Mouse (Mus musculus): ENCODE results near the gene Ryr1.
A peak's percentile ranks its signal among the peaks of the same experiment; 100 is the strongest.

Gene Ryr1

DNA sequence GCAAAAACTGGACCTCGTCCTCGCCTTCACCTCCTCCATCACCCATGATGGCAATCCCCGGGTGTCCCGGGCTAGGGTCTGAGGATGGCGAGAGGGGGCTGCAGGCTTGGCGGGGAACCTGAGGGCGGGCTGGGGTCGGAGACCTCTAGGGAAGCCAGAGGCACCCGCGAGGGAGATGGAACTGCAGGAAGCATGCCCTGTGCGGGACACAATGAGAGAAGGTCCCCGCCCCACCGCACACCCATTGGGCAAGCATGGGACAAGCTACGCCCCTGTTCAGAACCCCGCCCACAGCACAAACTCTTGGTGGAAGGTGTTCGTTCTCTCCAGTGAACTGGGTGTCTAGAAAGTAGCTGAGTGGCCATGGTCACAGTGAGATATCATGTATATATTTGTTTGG lies at the start of gene Ryr1:
Gene Ryr1 (minus strand): TSS at position 210 of the 400 bp plus-strand sequence.
- no peak for DNase-seq

DNA sequence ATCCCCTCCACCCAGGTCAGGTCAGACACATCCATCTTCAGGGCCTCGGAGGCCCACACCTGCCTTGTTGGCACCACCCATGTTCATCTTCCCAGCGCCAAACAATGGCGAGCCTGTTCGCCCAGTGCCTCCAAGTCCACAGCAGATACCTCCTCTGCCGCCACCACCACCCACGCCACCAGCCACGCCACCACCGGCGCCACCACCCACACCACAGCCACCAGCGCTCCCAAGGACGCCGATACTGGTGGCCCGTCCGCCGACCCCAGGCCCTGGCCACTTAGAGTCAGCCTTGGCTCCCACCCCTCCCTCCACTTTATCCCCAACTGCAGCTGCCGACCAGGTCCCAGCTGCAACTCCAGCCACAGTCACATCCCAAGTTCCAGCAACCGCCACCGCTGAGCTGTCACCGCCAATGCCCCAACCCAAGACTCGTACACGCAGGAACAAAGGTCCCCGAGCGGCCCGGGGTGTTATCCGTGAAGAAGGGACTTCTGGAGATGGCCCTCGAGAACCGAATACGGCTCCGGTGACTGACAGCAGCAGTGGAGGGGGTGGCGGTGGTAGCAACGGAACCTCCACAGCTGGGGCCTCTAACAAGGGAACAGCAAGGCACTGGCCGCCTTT lies 47.5 kb upstream of the Ryr1 start:
- DNase-seq: peak; percentile 33

DNA sequence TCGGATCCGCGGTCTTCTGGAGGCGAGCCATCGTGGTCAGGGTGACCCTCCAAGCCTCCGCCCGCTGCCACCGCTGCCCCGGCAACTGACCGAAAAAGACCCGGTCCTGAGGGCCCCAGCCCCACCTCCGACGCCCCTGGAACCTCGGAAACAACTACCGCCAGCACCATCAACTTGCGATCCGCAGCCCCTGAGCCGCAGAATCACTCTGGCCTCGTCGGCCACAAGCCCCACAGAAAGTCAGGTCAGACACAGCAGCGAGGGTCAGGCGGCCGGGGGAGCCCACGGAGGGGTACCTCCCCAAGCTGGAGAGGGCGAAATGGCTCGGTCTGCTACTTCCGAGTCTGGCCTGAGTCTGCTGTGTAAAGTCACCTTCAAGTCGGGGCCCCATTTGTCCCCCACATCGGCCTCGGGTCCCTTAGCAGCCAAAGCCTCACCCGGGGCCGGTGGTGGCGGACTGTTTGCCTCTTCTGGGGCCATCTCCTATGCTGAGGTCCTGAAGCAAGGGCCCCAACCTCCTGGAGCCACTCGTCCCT lies 46.7 kb upstream of the Ryr1 start:
- peak; percentile 37 for DNase-seq

DNA sequence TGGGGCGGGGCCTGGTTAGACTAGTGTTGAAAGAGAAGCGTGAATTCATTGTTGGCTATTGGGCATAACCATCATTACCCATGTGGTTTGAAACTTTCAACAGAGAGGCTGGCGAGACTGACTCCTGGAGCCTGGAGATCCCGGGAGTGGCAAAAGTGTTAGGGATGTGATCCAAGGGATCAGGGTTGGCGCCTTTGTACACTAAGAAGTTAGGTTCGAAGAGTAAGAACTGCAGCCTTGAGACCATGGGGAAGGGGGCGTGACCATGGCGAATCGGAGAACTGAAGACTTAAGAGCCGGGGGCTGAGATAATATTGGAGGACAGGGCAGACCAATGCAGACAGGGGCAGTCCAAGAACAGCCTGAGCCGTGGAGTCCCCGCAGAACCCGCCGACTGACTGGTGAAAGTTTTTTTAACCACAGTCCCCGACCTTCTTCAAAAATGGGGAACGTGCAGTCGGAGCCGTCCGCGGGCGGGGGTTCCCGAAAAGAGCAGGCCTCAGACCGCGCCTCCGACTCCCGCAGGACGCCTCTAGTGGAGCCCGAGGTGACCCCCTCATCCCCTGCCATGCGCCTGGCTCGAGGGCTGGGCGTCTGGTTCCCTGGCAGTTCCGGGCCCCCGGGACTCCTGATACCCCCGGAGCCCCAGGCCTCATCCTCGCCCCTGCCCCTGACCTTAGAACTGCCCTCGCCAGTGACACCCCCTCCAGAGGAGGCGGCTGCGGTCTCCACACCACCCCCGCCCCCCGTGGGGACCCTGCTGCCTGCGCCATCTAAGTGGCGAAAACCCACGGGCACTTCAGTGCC lies 46.0 kb upstream of the Ryr1 start:
- DNase-seq: peak; percentile 56

DNA sequence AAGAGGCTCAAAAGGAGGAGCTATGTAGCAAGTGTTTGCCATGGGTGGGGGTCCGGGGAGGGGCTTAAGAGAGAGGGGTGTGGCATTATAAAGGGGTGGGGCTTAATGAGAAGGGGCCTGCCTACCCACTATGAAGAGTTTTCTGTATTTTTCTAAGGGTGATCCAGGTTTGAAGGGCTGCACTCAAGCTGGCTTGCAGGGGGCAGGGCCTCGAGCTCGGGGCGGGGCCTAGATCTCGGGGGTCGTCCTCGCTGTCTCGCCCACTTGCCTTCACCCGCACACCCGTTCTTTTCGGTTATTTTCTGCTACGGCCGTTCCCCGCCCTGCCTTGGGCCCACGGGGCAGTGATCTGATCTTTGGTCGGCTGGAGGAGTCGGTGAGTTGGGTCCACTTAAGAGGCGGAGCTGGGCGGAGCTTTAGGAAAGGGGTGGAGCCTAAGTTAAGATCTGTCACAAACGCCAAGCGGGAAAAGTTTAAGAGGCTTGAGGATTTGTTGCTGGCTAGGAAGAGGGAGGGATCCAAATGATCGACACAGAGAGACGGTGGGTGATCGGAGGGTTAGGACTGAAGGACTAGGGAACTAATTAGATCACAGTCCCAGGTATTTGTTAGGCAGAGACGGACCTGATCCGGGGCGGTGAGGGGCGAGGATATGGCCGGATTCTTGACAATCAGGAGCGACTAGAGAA lies 45.2 kb upstream of the Ryr1 start, which contains the start of the genes Ggn and Spred3:
Gene Ggn (plus strand): TSS at position 145 of the 689 bp plus-strand sequence.
Gene Spred3 (minus strand): TSS at position 346 of the 689 bp plus-strand sequence.
- DNase-seq: peak; percentile 79

DNA sequence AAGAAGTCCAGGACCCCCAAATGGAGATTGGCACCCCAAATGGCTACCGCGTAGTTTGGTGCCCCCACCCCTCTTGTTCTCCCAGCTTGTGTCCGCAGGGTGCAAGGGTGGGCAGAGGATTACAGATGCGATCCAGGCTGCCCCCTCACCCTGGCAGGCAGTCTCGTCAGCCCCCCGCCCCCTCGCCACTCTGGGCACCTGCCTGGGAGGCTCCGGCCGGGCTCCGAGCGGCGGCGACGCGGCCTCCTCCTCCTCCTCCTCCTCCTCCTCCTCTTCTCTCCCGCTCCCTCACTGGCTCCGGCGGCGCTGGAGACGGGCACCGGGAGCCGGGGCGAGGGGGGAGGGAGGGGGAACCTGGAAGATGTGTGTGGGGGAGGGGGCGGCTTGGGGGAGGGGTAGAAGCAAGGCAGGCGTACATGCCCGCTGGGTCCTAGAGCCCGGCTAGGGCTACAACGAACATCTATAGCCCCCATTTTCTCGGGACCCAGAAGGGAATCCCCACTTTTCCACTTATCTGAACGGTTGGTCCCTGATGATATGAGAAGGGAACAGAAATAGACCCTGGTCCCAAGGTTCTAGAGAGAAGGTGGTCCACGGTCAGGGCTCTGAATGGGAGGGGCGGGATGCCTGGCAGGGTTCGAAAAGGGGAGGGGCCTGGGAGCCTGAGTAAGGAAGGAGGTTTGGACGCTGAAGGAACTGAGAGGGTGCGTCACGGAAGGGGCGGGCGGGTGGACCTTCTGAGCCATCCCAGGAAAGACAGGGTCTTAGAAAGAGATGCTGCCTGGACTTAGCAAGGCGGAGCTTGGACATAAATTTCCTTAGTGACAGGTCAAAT lies 44.5 kb upstream of the Ryr1 start:
- peak; percentile 88 for DNase-seq

DNA sequence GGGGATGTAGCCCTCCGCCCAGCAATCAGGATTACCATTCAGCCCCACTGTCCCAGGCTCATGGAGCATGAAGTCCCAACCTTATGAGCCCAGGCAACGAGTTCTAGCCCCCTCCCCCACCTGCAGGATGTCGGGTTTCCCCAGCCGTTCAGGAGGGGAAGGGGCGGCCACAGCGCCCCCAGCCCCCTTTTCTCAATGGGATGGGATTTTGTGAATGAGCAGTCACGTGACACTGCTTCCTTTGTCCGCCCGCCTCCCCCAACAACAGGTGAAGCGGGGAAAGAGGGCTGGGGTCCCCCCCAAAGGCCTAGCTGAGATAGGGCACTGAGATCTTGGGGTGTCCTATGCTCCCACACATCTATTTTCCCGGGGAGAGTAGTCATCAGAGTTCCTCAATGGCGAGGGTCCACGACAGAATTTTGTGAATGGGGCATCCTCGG lies 43.8 kb upstream of the Ryr1 start:
- DNase-seq: peak; percentile 69

DNA sequence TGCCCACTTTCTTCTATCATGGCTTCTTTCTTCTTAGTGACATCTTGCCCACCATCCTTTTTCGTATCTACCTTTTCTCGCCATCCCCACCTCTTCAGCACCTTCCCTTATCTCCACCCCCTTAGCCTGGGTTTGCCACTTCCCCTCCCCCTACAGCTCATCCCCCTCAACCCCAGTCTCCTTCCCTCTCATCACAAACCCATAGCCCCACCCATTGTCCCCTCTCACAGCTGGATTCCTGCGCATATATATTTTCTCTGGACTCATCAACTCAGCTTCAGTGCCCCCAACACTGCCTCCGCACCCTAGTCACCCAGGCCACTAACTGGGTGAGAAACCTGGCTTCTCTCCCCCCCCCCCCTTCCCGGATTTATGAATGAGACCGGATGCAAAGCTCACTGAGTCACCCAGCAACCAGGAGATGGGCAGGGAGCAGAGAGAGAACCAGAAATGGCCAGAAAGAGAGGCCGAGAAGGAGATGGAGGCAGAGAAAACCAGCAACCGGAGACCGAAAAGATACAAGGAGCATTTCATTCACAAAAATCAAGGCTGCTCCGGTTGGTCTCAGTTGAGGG lies 43.2 kb upstream of the Ryr1 start:
- no peak for DNase-seq

DNA sequence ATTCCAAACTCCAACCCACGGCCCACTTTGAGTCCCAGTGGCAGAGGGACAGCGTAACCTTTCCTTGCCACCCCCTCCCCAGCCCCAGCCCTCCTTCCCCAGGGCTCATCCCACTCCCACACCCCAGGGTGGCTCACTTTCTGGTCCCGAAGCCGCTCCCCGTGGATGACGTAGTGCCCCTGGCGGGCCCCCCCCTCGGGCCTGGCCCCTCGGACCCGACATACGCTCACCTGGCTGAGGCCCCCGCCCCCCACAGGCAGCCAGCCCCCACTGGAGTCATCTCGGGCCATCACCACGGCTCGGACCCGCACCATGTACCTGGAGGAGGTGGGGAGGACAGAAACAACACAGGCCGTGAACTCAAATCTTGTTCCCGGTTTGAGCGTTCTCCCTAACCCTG lies 42.7 kb upstream of the Ryr1 start:
- peak; percentile 38 for DNase-seq

DNA sequence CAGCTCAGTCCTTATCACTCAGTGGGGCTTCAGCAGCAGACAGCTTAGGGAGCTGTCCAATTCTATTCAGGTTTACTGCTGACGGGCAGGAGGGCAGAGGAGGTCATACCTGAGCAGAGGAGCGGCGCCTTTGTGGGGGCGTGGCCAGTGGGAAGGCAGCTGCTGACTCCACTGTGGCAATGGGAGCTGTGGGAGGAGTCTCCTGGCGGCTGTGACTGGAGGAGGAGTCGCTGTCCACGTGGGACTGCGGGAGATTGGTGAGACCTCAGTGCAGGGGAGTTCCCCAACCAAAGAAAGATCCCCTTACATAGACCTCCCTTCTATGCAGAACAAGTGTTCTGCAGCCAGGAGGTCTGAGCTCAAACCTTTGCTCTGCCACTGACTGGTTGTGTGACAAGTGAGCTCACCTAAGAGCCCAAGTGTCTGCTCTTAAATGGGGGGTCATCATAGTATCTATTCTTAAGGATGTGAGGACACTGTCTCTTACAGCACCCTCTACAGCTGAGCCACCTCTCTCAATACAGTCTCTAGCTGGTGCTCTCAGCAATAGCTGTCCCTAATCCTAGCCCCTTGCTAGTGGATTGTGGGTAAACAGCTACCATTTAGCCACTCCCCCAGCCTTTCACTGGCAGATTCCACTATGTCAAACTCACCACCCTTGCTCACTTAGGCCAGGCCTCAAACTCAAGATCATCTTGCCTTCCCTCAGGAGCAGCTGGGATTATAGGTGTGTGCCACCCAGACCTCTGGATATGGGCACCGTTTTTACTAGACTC lies 38.0 kb upstream of the Ryr1 start:
- DNase-seq: no peak

DNA sequence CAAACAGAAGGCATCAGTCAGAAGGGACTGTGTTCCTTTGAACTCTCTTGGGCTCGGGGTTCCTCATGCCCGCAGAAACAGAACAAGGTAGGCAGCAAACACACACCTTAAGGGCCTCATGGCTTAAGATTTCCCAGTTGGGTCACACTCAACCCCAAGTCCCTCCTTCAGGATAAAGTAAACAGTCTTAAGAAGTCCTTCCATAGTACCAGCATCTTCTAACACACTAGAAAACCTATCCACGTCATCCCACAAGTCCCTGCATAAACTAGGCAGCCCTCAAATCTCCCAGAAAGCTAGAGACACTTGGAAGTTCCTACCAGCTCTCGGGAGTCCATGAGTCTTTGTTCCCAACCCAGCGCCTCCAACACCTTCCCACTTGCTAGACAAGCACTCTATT lies 37.3 kb upstream of the Ryr1 start:
- no peak for DNase-seq

DNA sequence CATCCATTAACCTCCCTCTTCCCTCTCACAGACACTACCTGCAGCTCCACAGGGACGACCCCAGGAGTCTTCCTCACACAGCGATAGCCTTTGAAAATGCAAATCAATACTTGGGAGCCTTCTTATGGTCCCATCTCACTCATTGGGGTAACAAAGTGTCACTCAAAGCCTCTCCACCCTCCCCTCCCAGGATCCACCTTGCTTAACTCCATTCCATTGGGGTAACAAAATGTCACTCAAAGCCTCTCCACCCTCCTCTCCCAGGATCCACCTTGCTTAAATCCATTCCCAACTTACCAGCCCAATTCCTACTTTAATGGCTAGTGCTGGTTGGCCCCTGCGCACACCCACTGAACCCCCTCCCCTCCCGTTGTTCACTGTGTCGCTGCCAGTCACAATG lies 33.3 kb upstream of the Ryr1 start:
- DNase-seq: no peak

DNA sequence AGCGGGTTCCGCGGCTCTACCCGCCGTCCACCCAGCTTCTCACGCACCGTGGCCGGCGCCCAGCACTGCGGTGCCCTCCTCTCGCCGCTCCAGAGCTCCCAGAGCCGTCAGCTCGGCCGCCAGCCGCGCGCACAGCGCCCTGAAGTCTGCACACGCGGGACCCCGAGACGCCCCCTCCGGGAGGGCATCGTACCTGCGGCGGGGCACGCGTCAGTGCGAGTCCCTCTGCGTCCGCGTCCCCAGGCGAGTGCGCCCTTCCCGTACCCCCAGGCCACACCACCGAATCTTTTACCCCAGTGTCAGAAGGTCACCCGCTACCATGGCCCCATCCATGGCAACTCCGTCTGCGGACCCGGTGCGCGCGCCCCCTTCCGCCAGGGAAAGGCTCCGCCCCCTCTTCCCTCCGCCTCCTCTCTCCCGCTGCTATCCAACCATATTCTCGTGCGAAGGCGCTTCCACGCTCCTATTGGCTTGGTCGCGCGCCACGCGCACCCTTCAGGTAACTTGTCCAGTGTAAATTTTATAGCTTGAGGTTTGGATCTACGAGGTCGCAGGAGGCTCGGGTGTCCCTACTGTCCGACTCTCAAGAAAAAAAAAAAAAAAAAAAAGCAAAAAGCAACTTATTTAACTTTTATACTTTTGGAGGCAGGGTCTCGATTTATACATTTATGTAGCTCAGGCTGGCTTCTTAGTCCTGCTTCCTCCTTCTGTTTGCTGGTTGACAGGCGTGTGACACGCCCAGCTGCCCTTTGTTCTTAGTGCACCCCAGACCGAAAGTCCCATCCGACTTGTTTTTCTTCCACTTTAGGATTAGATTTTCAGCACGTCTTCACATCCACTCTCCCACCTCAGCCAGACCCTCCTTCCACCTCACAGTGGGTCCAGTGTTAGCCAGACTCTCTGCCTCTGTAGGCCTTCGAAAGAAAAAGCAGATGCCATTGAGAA lies 31.1 kb upstream of the Ryr1 start, which contains the start of gene Fam98c:
Gene Fam98c (minus strand): TSS at position 397 of the 945 bp plus-strand sequence.
- DNase-seq: peak; percentile 92

DNA sequence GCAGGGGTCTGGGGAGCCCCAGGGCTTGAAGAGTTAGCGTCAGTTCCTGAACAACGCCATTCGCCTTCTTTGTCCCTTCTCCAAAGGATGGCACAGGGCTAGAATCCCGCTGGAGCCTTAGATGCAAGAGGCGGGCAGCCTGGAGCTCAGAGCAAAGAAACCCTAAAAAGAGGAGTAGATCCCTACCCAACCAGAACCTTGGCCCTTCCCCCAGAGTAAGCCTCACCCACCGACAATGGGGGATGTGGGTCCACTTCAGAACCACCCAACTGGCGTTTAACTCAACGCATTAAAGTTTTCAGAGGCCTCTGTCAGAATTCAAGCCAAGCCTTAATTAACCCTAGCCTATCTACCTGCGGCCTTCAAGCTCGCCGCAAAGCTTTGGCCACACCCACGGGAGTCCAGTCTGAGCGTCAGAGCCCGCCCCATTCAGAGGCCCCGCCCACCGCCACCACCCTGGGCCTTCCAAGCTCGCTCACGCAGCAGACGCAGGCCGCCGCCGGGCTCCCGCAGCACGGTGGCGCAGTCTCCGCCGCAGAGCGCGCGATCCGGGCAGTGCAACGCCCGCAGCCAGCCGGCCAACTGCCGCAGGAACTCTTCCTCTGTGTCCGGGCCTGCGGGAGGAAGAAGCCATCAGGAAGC lies 30.3 kb upstream of the Ryr1 start:
- DNase-seq: peak; percentile 92

DNA sequence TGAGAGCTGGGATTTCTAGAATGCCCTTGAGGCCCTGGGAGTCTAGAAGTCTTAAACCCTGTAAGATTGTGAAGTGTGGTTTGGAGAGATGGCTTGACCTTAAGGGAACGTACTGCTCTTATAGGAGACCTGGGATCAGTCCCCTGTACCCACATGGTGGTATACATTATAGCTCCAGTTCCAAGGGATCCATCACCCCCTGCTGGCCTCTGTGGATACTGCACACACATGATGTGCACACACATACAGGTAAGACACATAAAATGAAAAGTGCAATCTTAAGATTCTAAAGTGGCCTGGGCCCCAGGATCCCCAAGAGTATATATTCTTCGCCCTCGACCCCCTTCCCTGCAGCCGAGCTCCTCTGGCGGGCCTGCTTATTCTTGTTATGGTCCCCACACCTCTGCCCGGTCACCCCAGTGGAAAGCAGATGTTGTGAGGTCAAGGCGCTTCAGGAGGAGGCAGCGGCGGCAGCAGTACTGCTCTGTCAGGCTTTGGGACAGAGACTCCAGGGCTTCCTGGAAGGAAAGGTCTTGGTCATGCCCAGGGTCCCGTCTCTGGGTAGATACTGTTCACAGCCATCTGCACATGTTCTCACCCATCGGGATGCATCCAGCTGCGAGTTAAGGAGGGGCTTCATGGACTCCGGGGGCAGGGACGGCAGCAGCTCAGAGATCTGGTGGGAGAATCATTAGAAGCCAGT lies 29.2 kb upstream of the Ryr1 start:
- peak; percentile 61 for DNase-seq

DNA sequence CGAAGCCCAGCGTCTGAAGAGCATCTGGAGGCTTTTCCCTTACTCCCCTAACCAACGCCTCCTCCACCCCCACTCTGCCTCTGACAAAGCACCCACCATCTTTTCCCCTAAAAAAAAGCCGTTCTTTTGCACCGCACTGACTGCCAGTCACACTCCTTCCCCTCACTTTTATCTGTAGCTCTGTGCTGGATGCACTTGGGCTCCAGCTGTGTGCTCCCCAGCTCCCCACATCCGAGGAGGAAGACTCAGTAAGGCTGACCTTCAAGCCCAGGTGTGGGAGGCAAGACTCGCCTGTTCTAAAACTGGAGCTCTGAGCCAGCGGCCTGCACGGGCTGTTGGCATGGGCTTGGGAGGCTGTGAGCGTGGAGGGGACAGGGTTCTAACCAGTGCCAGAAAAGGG lies 26.5 kb upstream of the Ryr1 start:
- no peak for DNase-seq

DNA sequence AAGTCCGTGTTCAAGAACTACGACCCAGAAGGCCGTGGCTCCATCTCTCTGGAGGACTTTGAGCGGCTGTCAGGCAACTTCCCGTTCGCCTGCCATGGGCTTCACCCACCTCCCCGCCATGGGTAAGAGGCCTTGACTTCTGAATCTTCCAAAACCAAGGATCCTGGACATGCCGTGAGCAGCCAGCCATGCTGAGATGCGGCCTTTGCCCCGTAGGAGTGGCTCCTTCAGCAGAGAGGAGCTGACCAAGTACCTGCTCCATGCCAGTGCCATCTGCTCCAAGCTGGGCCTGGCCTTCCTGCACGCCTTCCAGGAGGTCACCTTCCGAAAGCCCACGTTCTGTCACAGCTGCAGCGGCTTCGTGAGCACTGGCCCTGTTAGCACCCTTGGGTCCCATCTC lies 23.8 kb upstream of the Ryr1 start:
- no peak for DNase-seq

DNA sequence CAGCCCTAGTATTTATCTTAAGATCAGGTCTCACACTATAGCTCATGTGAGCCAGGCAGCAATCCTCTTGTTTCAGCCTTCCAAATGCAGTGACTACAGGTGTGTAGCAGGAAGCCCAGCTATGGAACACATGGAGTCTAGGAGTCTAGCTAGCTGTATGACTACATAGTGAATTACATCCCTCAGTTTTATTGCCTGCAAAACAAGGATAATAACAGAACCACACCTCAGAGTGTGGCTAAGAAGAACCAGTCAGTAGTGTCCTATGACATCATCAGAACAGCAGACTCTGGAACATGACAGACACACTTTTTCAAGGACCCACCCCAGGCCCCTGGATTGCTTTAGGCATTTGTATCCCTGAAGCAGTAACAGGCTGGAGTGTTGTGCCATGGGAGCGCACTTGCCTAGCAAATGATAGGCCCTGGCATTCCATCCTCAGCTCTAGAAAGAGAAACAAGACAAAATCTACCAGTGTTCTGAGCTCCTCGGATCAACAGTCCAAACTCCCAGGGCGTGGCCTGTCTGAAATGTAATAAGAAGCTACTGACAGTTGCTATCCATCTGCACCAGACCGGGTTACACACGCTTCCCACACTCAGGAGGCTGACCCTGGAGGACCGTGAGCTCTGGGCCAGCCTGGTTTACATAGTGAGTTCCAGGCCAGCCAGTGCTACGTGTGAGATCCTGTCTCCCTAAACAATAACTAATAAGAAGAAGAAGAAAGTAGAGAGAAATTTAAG lies 21.8 kb upstream of the Ryr1 start:
- DNase-seq: no peak

All from cerebellum, adult 9-10 months (tissue).